Mouse (Mus musculus): ENCODE measurements around the gene Adora2a. TPM values are rescaled to one million over a fixed set of nuclear protein-coding genes. Genes with fewer than 3 reads are reported as not detected.

The Adora2a gene
- polyA plus RNA-seq, 1 experiment from 2014 or later, result 2.4 TPM

DNA sequence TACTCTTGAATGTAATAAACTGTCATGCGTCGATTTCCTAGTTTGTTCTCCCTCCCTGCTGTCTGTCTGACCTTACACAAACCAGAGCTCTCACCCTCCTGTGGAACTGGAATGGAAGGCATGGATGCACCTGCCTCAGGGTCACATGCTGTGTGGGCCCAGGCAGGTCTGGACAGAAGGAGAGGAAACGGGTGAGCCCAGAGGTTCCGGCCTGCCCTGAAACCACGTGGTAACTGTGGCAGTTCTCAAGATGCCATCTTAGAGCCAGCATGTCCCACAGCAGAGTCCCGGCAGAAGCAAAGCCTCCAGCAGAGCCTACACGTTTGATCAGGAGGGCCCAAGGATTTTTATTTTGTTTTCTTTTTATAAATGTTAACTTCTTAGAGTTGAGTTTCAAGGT, 4.3 kb upstream of the Adora2a start:
- no peaks in the 10 kb centered on the region for H3K9me3 ChIP-seq (replicated peaks)
- H3K4me2 ChIP-seq (replicated peaks), result no peak overlapping the region
- no peak overlapping the region for H3K27ac ChIP-seq (replicated peaks)
- H3K4me1 ChIP-seq, result peaks cover 18% of the 10 kb centered on the region
- H3K9ac ChIP-seq, result no peak overlapping the region
- H3K27me3 ChIP-seq, result peaks cover 12% of the 10 kb centered on the region
- ATAC-seq (ENCODE audit: insufficient number of reproducible peaks, low FRiP score, low TSS enrichment, low read depth), result no peak
- 70% methylated on average over 7 of the region's 7 CpGs for WGBS
- peaks cover 45% of the 10 kb centered on the region for H3K36me3 ChIP-seq
- no peak overlapping the region for H3K4me3 ChIP-seq (replicated peaks)

DNA sequence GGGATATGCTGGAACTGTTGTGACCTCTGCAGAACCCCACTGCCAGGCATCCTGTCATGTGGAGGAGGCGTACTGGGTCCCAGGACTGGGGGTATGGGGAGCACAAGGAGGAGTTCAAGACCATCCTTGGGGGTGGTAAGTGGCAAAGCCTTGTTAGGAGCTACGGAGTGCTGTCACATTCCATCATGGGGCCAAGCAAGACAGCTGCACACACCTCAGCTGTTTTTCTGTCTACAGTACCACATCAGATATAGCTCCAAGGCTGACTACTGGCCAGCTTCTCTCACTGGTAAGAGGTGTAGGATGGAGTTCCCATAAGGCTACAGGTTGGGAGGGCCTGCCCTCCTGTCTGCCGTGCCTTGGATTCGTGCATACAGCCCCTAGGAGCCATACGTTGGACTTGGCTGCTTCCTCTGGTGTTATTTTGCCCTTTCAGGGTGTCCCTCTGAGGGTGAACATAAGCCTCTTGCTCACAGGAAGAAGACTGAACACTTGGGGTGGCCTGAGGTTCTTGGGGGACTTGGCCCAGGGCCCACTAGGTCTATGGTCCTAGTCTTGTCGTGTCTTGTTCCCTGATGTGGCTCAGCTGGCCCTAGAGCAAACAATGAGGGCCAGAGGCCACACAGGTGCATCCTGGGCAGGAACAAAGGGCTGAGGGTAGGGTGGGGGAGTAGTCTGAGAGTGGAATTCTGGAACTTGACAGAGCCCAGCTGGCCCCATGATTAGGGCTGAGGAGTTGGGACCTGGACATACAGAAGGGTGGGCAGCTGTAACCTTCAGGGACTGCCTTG, 2.3 kb upstream of the Adora2a start:
- peaks cover 22% of the 10 kb centered on the region for H3K4me1 ChIP-seq
- no peaks in the 10 kb centered on the region for H3K9me3 ChIP-seq (replicated peaks)
- H3K4me3 ChIP-seq (replicated peaks), result no peak overlapping the region
- no peak overlapping the region for H3K9ac ChIP-seq
- H3K4me2 ChIP-seq (replicated peaks), result no peak overlapping the region
- H3K36me3 ChIP-seq, result peaks cover 25% of the 10 kb centered on the region
- WGBS, result 61% methylated on average over 6 of the region's 6 CpGs
- no peak for ATAC-seq (ENCODE audit: insufficient number of reproducible peaks, low FRiP score, low TSS enrichment, low read depth)
- H3K27ac ChIP-seq (replicated peaks), result no peak overlapping the region
- H3K27me3 ChIP-seq, result peaks cover 32% of the 10 kb centered on the region

DNA sequence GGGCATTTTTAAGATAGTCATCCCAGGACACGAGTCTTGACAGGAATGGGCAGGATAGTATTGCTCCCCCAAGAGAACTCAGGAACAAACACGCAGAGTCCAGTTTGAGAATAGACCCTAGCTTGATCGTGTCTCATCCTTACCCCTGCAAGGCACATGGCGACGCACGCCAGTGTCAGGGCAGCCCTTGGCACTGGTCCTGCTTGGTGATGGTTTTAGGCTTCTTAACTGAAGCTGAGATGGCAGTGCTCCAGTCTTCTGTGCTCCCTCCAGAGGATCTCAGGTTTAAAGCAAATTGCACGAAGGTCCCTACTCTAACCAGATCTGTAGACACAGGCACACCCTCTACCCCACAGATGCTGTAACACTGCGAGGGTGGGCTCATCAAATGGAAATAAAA, 921 bp upstream of the Adora2a start:
- H3K27me3 ChIP-seq, result peaks cover 37% of the 10 kb centered on the region
- H3K9ac ChIP-seq, result no peak overlapping the region
- peaks cover 22% of the 10 kb centered on the region for H3K4me1 ChIP-seq
- H3K4me3 ChIP-seq (replicated peaks), result no peak overlapping the region
- no peak for ATAC-seq (ENCODE audit: insufficient number of reproducible peaks, low FRiP score, low TSS enrichment, low read depth)
- H3K9me3 ChIP-seq (replicated peaks), result no peaks in the 10 kb centered on the region
- H3K4me2 ChIP-seq (replicated peaks), result no peak overlapping the region
- peaks cover 11% of the 10 kb centered on the region for H3K36me3 ChIP-seq
- no peak overlapping the region for H3K27ac ChIP-seq (replicated peaks)
- 67% methylated on average over 8 of the region's 8 CpGs for WGBS

DNA sequence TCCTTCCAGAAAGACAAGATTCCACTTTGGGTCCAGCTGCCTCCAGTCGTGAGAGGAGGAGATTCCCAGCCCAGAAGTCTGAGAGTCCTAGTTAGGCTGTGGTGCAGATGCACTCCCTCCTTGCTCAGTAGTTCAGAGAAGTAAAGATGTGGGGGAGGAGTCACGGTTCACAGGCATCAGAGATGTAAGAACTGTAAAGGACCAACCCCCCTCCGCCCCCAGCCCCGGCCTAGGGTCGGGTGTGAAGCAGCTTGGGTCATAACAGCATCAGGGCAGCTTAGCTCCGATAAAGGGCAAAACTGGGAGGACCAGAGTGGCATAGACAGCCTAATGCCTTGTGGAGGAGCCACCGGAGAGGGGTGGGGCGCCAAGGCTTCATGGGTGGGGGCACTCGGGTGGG, 205 bp upstream of the Adora2a start:
- ATAC-seq (ENCODE audit: insufficient number of reproducible peaks, low FRiP score, low TSS enrichment, low read depth), result no peak; the same call in 1 of the 2 replicates
- H3K4me1 ChIP-seq, result peaks cover 22% of the 10 kb centered on the region
- H3K9ac ChIP-seq, result no peak overlapping the region
- H3K27ac ChIP-seq (replicated peaks), result no peak overlapping the region
- peak overlapping the region; percentile 79 for H3K4me2 ChIP-seq (replicated peaks)
- H3K36me3 ChIP-seq, result peaks cover 5% of the 10 kb centered on the region; the same call in 1 of the 2 replicates
- peak overlapping the region; percentile 47 for H3K4me3 ChIP-seq (replicated peaks)
- H3K9me3 ChIP-seq (replicated peaks), result no peaks in the 10 kb centered on the region
- WGBS, result 4% methylated on average over 9 of the region's 9 CpGs
- H3K27me3 ChIP-seq, result peaks cover 37% of the 10 kb centered on the region

DNA sequence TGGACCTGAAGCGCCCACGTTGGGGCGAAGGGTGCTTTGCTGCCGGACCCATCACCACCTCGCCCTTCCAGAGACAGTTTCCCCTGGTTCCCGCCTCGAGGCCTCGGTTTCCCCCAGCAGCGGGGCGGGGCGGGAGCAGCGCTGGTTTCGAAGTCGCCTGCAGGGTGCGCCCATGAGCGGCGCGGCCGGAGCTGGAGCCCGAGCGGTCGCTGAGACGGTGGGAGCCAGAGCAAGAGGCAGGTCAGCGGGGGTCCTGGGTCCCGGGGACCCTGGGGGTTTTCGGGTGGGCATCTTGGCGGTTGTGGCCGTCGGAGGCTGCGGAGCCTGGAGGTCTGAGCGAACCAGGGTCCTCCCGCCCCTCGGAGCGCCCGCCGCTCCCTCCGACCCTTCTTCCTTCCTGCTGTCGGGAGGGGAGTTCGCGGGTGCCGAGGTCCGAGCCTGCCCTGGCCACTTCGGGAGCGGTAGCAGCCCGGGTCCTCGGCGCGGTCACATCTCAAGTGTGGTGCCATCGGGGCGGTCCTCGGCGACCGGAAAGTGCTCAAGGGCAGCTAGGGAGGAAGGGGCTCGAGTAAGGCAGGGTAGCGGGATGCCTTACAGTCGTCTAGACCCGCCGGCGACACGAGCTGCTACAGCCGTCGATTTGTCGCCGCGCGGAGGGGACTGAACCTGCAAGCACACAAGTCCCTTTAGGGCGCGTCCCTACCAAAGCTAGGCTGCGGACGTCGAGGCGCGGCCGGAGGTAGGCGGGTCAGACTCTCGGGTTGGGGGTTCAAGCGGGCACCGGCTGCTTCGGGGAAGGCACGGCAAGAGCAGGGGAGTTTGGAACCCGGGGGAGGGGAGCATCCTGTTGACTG, 458 bp downstream of the Adora2a start:
- ATAC-seq (ENCODE audit: insufficient number of reproducible peaks, low FRiP score, low TSS enrichment, low read depth), result peak; percentile 35; the same call in 1 of the 2 replicates
- H3K36me3 ChIP-seq, result peaks cover 5% of the 10 kb centered on the region; the same call in 1 of the 2 replicates
- H3K27ac ChIP-seq (replicated peaks), result no peak overlapping the region
- peaks cover 37% of the 10 kb centered on the region for H3K27me3 ChIP-seq
- H3K4me1 ChIP-seq, result peaks cover 22% of the 10 kb centered on the region
- H3K4me3 ChIP-seq (replicated peaks), result peak overlapping the region; percentile 47
- WGBS, result under 1% methylated on average over 80 of the region's 81 CpGs
- H3K9ac ChIP-seq, result 0 out of 2 replicates have a peak overlapping the region, but pooled peaks have one; percentile 21
- H3K4me2 ChIP-seq (replicated peaks), result peak overlapping the region; percentile 79
- no peaks in the 10 kb centered on the region for H3K9me3 ChIP-seq (replicated peaks)

DNA sequence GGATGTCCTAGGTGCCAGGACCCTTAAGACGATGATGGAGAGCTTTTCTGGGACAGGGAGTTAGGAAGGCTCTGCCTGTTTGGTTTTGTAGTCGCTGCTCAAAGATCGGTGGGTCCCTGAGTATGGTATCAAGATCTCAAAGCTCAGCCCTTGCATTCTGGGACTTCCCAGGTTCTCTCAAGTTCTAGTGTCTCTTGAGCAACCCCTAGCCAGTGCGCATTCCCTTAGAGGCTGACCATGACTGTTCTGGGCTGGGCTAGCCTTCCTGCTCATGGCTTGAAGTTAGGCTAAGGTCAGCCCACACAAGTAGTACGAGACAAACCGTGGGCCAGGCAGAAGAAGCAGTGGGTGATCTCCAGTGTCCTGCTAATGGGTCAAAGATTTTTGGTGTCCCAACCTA, 1.5 kb downstream of the Adora2a start:
- peaks cover 22% of the 10 kb centered on the region for H3K4me1 ChIP-seq
- no peak overlapping the region for H3K9ac ChIP-seq
- peak overlapping the region; percentile 47 for H3K4me3 ChIP-seq (replicated peaks)
- no peaks in the 10 kb centered on the region for H3K9me3 ChIP-seq (replicated peaks)
- 82% methylated on average over 6 of the region's 6 CpGs for WGBS
- H3K36me3 ChIP-seq, result no peaks in the 10 kb centered on the region
- H3K27me3 ChIP-seq, result peaks cover 37% of the 10 kb centered on the region
- H3K4me2 ChIP-seq (replicated peaks), result peak overlapping the region; percentile 79; the same call in 1 of the 2 replicates
- no peak for ATAC-seq (ENCODE audit: insufficient number of reproducible peaks, low FRiP score, low TSS enrichment, low read depth)
- no peak overlapping the region for H3K27ac ChIP-seq (replicated peaks)

DNA sequence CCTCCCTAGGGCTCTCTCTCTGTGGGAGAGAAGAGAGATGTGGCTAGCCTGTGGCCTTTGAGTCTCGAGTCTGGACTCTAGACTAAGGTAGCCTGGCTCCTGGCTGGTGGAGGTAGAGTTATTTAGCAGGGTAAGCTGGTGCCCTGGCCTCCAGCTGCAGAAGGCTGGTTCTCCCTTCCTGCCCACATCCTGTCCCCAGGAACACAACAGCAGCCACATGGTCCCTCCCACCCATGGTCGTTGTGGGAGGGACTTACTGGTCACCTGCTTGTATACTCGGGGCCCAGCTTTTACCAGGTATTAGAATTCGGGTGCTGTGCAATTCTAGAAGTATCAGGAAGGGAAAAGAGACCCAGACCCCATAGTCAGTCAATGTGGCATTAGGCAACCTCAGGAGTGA, 3.6 kb downstream of the Adora2a start:
- H3K4me2 ChIP-seq (replicated peaks), result no peak overlapping the region
- H3K9ac ChIP-seq, result no peak overlapping the region
- peaks cover 37% of the 10 kb centered on the region for H3K27me3 ChIP-seq
- no peaks in the 10 kb centered on the region for H3K9me3 ChIP-seq (replicated peaks)
- ATAC-seq (ENCODE audit: insufficient number of reproducible peaks, low FRiP score, low TSS enrichment, low read depth), result no peak
- no peaks in the 10 kb centered on the region for H3K36me3 ChIP-seq
- 53% methylated on average over 4 of the region's 4 CpGs for WGBS
- no peak overlapping the region for H3K4me3 ChIP-seq (replicated peaks)
- peaks cover 22% of the 10 kb centered on the region for H3K4me1 ChIP-seq
- H3K27ac ChIP-seq (replicated peaks), result no peak overlapping the region

DNA sequence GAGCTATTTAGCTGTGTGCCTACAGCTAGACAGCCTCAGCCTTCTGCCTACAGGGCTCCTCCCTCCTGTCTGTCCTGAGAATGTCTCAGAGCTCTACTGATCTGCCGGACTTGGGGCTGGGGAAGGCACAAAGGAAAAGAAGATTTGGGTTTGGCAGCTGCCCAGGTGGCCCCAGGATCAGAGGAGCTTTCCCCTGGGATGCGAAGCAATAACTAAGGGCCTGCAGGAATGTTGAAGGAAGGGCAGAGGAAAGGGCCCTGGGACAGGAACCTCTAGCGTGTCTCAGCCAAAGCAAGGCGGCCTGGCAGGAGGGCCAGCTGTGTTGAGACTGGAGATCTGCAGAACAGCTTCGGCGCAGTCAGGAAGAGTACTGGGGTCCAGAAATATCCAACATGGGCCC, 6.3 kb downstream of the Adora2a start:
- Histone ChIP-seq H3K4me2 (replicated peaks) (no peak overlapping the region), H3K4me3 (replicated peaks) (no peak overlapping the region)
- 58% methylated on average over 6 of the region's 6 CpGs for WGBS

DNA sequence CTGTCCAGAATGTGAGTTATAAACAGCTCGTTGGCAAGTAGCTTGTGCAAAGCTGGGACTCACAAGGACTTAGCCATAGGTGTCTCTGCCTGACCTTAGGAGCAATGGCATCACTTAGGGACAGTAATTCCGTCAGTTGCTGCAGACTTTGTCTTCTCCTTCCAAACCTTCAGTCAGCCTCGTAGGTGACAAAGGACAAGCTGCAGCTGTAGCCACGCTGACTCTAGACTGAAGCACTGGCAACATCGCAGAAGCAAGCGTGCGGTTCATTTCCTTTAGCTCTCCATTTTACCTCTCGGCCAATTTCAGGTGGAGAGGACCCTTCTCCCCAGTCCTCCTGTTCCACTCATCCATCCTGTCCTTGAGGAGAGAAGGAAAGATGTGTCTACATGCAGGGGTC, 7.3 kb downstream of the Adora2a start:
- no peak for ATAC-seq (ENCODE audit: insufficient number of reproducible peaks, low FRiP score, low TSS enrichment, low read depth)
- WGBS, result 82% methylated on average over 8 of the region's 8 CpGs
- Histone ChIP-seq H3K27me3 (peaks cover 9% of the 10 kb centered on the region), H3K4me2 (replicated peaks) (no peak overlapping the region), H3K27ac (replicated peaks) (no peak overlapping the region), H3K4me3 (replicated peaks) (no peak overlapping the region), H3K36me3 (no peaks in the 10 kb centered on the region), H3K4me1 (no peaks in the 10 kb centered on the region; the same call in 1 of the 2 replicates), H3K9me3 (replicated peaks) (no peaks in the 10 kb centered on the region), H3K9ac (no peak overlapping the region)

More for the DNA sequence above, 6.3 kb downstream of the Adora2a start:
- Histone ChIP-seq H3K27ac (replicated peaks) (no peak overlapping the region), H3K27me3 (peaks cover 19% of the 10 kb centered on the region), H3K36me3 (no peaks in the 10 kb centered on the region), H3K4me1 (no peaks in the 10 kb centered on the region; the same call in 1 of the 2 replicates), H3K9me3 (replicated peaks) (no peaks in the 10 kb centered on the region), H3K9ac (no peak overlapping the region)
- no peak for ATAC-seq (ENCODE audit: insufficient number of reproducible peaks, low FRiP score, low TSS enrichment, low read depth)

DNA sequence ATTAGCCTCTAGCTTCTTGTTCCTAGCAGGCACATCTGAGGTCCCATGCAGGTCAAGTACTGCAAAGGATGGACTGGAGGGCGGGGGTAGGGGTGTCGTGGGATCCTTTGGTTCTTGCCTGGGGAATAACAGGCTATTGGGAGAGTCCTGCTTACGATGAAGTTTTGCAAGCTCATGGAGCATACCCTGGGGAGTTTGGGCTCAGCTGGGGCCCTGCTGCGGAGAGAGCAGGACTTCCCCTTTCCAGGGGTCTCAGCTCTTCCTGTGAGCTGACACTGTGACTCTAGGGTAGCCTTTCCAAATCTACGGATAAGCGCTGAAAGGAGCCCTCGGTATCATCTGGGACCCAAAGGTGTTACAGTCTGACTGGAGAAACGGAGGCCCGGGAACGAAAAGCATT, 7.7 kb downstream of the Adora2a start:
- Histone ChIP-seq H3K4me1 (no peaks in the 10 kb centered on the region; the same call in 1 of the 2 replicates), H3K27me3 (peaks cover 5% of the 10 kb centered on the region), H3K36me3 (no peaks in the 10 kb centered on the region), H3K27ac (replicated peaks) (no peak overlapping the region), H3K9ac (no peak overlapping the region), H3K9me3 (replicated peaks) (no peaks in the 10 kb centered on the region), H3K4me3 (replicated peaks) (no peak overlapping the region), H3K4me2 (replicated peaks) (no peak overlapping the region)
- WGBS, result 65% methylated on average over 10 of the region's 10 CpGs
- no peak for ATAC-seq (ENCODE audit: insufficient number of reproducible peaks, low FRiP score, low TSS enrichment, low read depth)

DNA sequence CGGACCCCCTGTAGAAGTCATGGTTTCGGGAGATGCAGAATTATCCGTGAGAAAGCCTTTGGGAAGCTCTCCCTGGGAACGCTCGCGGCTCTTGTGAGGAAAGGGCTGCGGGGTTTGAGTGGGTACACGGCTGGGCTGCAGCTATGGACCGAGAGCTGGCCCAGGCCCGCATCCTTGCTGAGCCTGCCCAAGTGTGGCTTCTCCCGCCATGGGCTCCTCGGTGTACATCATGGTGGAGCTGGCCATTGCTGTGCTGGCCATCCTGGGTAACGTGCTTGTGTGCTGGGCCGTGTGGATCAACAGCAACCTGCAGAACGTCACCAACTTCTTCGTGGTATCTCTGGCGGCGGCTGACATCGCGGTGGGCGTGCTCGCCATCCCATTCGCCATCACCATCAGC, 9.1 kb downstream of the Adora2a start:
- 95% methylated on average over 23 of the region's 23 CpGs for WGBS
- no peaks in the 10 kb centered on the region for H3K36me3 ChIP-seq
- H3K4me1 ChIP-seq, result no peaks in the 10 kb centered on the region; the same call in 1 of the 2 replicates
- no peak overlapping the region for H3K4me3 ChIP-seq (replicated peaks)
- H3K9ac ChIP-seq, result no peak overlapping the region
- no peak overlapping the region for H3K27ac ChIP-seq (replicated peaks)
- no peak for ATAC-seq (ENCODE audit: insufficient number of reproducible peaks, low FRiP score, low TSS enrichment, low read depth)
- H3K9me3 ChIP-seq (replicated peaks), result no peaks in the 10 kb centered on the region
- H3K4me2 ChIP-seq (replicated peaks), result no peak overlapping the region
- H3K27me3 ChIP-seq, result no peaks in the 10 kb centered on the region

Data from embryonic facial prominence, embryonic 15.5 days (tissue).